Mouse (Mus musculus): Measurements from ENCODE around the gene Rab30.

DNA sequence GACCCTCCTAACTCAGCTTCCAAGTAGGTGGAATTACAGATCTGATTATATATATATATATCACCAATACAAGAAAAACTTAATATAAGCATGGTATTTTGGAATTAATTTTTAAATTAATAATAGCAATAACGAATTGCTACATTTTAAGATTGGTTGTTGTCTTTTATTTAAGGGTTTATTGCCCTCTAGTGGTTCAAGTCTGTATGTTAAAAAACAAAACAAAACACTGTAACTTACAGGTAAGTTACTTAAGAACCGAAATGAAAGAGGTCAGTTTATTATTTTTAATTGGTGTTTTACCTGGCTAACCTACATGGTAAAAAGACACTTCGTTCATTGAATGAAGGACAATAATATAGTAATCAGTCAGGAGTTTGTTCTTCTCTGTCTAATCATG, 128.8 kb downstream of the Rab30 start:
- no peak for TF ChIP-seq USF1 (IDR thresholded peaks at IDR 0.05; ENCODE audit: low read depth)
- no peak for TF ChIP-seq CTCF (IDR thresholded peaks at IDR 0.05; ENCODE audit: control insufficient read depth, insufficient read depth, insufficient read length)
- TF ChIP-seq MYOD1 (IDR thresholded peaks at IDR 0.05; ENCODE audit: control insufficient read depth, insufficient read length, low read depth): no peak
- TF ChIP-seq MAX (IDR thresholded peaks at IDR 0.05): no peak
- no peak for TF ChIP-seq MYOG (IDR thresholded peaks at IDR 0.05; ENCODE audit: control insufficient read depth, extremely low read depth, insufficient read length)
- no peak for TF ChIP-seq FOSL1 (IDR thresholded peaks at IDR 0.05; ENCODE audit: insufficient read depth, low read length, poor library complexity, severe bottlenecking)
- TF ChIP-seq CEBPB (IDR thresholded peaks at IDR 0.05; ENCODE audit: low read depth): no peak

Data from C2C12 (cell line).